Mouse (Mus musculus): ENCODE results near the gene Gm10309.

DNA sequence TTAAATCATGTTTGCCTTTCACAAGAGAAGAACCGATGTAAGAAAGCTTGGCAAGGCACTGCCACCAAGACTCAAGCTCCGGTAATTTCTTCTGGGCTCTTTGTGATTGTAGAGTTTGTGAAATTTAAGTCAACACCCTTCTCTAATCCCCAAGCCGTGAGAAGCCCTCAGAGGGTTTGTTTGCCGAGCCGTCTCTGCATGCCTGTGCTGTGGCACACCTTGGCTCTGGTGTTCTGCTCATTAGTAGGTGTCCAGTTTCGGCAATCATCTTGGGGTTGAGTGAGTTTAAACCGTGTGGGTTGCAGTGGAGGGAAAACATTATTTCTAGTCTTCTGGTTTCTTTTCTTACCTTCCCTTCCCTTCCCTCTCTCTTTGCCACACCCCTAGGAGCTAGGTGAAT is 21.0 kb upstream of the Gm10309 start:
- TF ChIP-seq ZC3H11A (IDR thresholded peaks at IDR 0.05; ENCODE audit: low read depth, low read length) (no peak), CTCF (conservative IDR thresholded peaks at IDR 0.05 in 1 of 2, IDR thresholded peaks at IDR 0.05 in 1 of 2; ENCODE audit: low read depth in 2 of 2, low read length in 2 of 2) (no peak), NRF1 (IDR thresholded peaks at IDR 0.05; ENCODE audit: low read depth, low read length) (no peak), MAX (IDR thresholded peaks at IDR 0.05; ENCODE audit: low read length) (no peak), POLR2A (IDR thresholded peaks at IDR 0.05; ENCODE audit: low read depth, low read length) (no peak), ZKSCAN1 (IDR thresholded peaks at IDR 0.05; ENCODE audit: borderline replicate concordance, low read depth, low read length) (no peak), SIN3A (IDR thresholded peaks at IDR 0.05; ENCODE audit: low read length) (no peak)
